Mouse (Mus musculus): ENCODE results near the gene Grin3b.
A peak's percentile ranks its signal among the peaks of the same experiment; 100 is the strongest.

DNA sequence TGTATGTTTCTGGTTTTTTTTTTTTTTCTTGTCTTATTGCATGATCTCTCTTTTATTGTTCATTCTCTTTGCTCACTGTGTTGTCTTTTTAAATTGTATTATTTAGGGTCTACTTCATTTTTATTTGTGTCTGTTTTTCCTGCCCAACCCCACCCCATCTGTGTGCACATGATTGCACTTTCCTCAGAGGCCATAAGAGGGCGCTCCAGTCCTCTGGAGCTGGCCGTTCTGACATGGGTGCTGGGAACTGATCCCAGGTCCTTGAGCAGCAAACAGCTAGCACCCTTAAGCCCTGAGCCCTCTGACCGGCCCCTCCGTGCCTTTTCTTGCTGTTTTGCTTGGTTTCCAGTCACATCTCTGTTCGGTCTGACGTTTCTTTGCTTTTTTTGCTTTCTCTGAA is 21.0 kb downstream of the Grin3b start:
- TF ChIP-seq CTCF (IDR thresholded peaks at IDR 0.05) (peak; percentile 60), EP300 (IDR thresholded peaks at IDR 0.05) (no peak)

All from lung, postnatal 0 days (tissue).